Mouse (Mus musculus) olfactory bulb, adult 2 months (tissue): ENCODE results near the gene Zfp64.

Source experiments
- CTCF ChIP-seq: fragments of 200-500 bp; IDR thresholded peaks from 2 replicates; pipeline ENCODE4 v1.5.1; 2012; ENCODE audit warnings: low read depth, mild to moderate bottlenecking, low read length, moderate library complexity; ENCODE audit not compliant: insufficient read depth
- POLR2A ChIP-seq: fragments of 200-500 bp; IDR thresholded peaks from 2 replicates; pipeline ENCODE4 v1.6.1; 2012; ENCODE audit warnings: mild to moderate bottlenecking, low read depth, low read length, moderate library complexity; ENCODE audit not compliant: insufficient read depth

DNA sequence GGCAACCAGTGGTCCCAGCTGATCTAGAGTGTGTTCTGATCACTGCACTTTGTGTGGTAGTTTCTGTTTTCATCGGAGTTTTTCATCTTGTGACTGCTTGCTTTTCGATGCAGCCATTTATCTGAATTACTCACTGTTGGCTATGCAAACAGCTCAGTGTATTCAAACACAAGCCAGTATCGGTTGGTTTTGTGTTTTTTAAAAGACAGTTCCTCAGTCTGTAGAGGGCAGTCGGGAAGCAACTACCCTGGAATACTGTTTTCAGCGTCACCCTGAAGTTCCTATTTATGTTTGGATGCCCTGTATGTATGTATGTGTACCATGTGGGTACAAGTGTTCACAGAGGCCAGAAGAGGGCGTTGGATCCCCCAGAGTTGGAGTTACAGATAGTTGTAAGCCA lies 11.1 kb upstream of the Zfp64 start:
- TF ChIP-seq CTCF (no peak), POLR2A (no peak)
